Mouse (Mus musculus) central nervous system, embryonic 18 days (tissue): ENCODE data around the gene Triobp. TPM values are rescaled to one million over a fixed set of nuclear protein-coding genes. Genes with fewer than 3 reads are reported as not detected.

Source experiments
- polyA plus RNA-seq: library from polyadenylated mRNA; depleted of rRNA; stranded (reverse); fragments of >200 nt; gene quantifications from 2 replicates; pipeline ENCODE4 v1.2.3, GENCODE M21; 2012; rRNA removed

Gene Triobp
- 45.7 and 55.1 TPM in 2 replicates for polyA plus RNA-seq

GRCm38 (mm10) chr15:78947657-78948056, at the start of gene Triobp:
TSS of gene Triobp (plus strand) at chr15:78947724.

GRCm38 (mm10) chr15:78899409-78899739, 48.1 kb upstream of the Triobp start, which contains the start of gene Gm49510:
TSS of gene Gm49510 (plus strand) at chr15:78899667.

GRCm38 (mm10) chr15:78899740-78900584, 47.6 kb upstream of the Triobp start, which contains the start of gene Sh3bp1:
TSS of gene Sh3bp1 (plus strand) at chr15:78899768.

GRCm38 (mm10) chr15:78913632-78914090, 33.9 kb upstream of the Triobp start, which contains the start of gene Pdxp:
TSS of gene Pdxp (plus strand) at chr15:78913919.

GRCm38 (mm10) chr15:78926021-78926919, 21.3 kb upstream of the Triobp start, which contains the start of gene Lgals1:
TSS of gene Lgals1 (plus strand) at chr15:78926725.

GRCm38 (mm10) chr15:78934784-78935320, 12.7 kb upstream of the Triobp start, which contains the start of gene Nol12:
TSS of gene Nol12 (plus strand) at chr15:78934933.

GRCm38 (mm10) chr15:79028237-79028738, 80.8 kb downstream of the Triobp start, which contains the start of gene H1f0:
TSS of gene H1f0 (plus strand) at chr15:79028450.

GRCm38 (mm10) chr15:79041585-79041984, 94.1 kb downstream of the Triobp start, which contains the start of gene Galr3:
TSS of gene Galr3 (plus strand) at chr15:79041885.

Other genes starting within 250 kb of the Triobp start
- gene Elfn2, start 229.0 kb upstream of the Triobp start, polyA plus RNA-seq: 27.7 and 33.0 TPM in 2 replicates
- 14.3 and 15.5 TPM in 2 replicates for gene Mfng, start 174.2 kb upstream of the Triobp start, polyA plus RNA-seq
- 5.8 and 6.5 TPM in 2 replicates for gene Card10, start 144.7 kb upstream of the Triobp start, polyA plus RNA-seq
- gene Cdc42ep1, start 105.1 kb upstream of the Triobp start, polyA plus RNA-seq: 9.2 and 10.9 TPM in 2 replicates
- 0.11 TPM in 1 of 2 replicates, not detected in the other for gene Lgals2, start 92.2 kb upstream of the Triobp start, polyA plus RNA-seq
- gene Gga1, start 70.5 kb upstream of the Triobp start, polyA plus RNA-seq: 54.1 and 61.2 TPM in 2 replicates
- gene Gm49510, start 48.1 kb upstream of the Triobp start, polyA plus RNA-seq: not detected in 2 replicates
- gene Sh3bp1, start 48.0 kb upstream of the Triobp start, polyA plus RNA-seq: 6.9 and 7.5 TPM in 2 replicates
- gene Pdxp, start 33.8 kb upstream of the Triobp start, polyA plus RNA-seq: 167 and 168 TPM in 2 replicates
- gene Lgals1, start 21.0 kb upstream of the Triobp start, polyA plus RNA-seq: 56.7 and 143 TPM in 2 replicates
- gene Nol12, start 12.8 kb upstream of the Triobp start, polyA plus RNA-seq: 49.7 and 50.2 TPM in 2 replicates
- 142 and 150 TPM in 2 replicates for gene H1f0, start 80.7 kb downstream of the Triobp start, polyA plus RNA-seq
- gene Galr3, start 94.2 kb downstream of the Triobp start, polyA plus RNA-seq: 0.23 and 0.38 TPM in 2 replicates
- gene Ankrd54, start 115.2 kb downstream of the Triobp start, polyA plus RNA-seq: 49.4 and 57.3 TPM in 2 replicates
- 154 and 158 TPM in 2 replicates for gene Eif3l, start 127.5 kb downstream of the Triobp start, polyA plus RNA-seq
- gene Micall1, start 161.2 kb downstream of the Triobp start, polyA plus RNA-seq: 27.8 and 34.1 TPM in 2 replicates
- 200 and 225 TPM in 2 replicates for gene Polr2f, start 193.3 kb downstream of the Triobp start, polyA plus RNA-seq
- gene 1700088E04Rik, start 193.5 kb downstream of the Triobp start, polyA plus RNA-seq: 15.0 and 16.4 TPM in 2 replicates
- 15.4 and 21.4 TPM in 2 replicates for gene Sox10, start 217.5 kb downstream of the Triobp start, polyA plus RNA-seq